ENCODE assay signal across 18 mouse cellular contexts in genomic region chr10:70945076-70945475, GRCm38 (mm10).
DNase-seq lines count a peak whose midpoint lies in the region; ATAC-seq and TF ChIP-seq lines count a peak whose summit lies in the region.
"Had no signal": no experiment of that assay in that cellular context is flagged by ENCODE, and none has a peak within 500 bp of the region (broad histone marks: within the 10 kb centered on the region; RNA-seq: fewer than 3 reads in every experiment).

No protein-coding gene starts in this region.

- peak; percentile 69 to 71 for DNase-seq in cerebellum, postnatal 14 days
- no peak for DNase-seq in forebrain, postnatal 0 days
- DNase-seq in left cerebral cortex, postnatal 4 days: peak; percentile 77
- DNase-seq in left cerebral cortex, adult 9 months (ENCODE audit: low spot score in 2 of 2): no peak
- DNase-seq in ovary, postnatal 10 days (ENCODE audit: low spot score): no peak
- DNase-seq: adrenal gland, adult 2 months; adrenal gland, postnatal 10 days; adrenal gland, postnatal 25 days; cerebellum, adult 11 months; cerebellum, adult 18-20 months; cerebellum, adult 8-10 months; cerebellum, adult 9-11 months had no signal

- 71% methylated on average over 12 of the region's 12 CpGs for WGBS in forebrain, postnatal 0 days
- 86% methylated on average over 12 of the region's 12 CpGs for WGBS in forebrain, embryonic 13.5 days

- intact Hi-C loops in left cerebral cortex, postnatal 4 days (cut with DNase I): loop anchor here (10.0 kb wide), 1 partner anchor 90 kb away; no protein-coding TSS in a partner anchor

- H3K9me3 ChIP-seq in forebrain, postnatal 0 days (ENCODE audit: low read length): no peaks in the 10 kb centered on the region
- H3K9me3 ChIP-seq in forebrain, embryonic 13.5 days (replicated peaks): no peaks in the 10 kb centered on the region
- H3K9me3 ChIP-seq: embryonic facial prominence, embryonic 10.5 days; embryonic facial prominence, embryonic 12.5 days; forebrain, embryonic 12.5 days had no signal

- no peaks in the 10 kb centered on the region for H3K36me3 ChIP-seq in forebrain, postnatal 0 days (ENCODE audit: insufficient read depth)
- no peaks in the 10 kb centered on the region for H3K36me3 ChIP-seq in forebrain, embryonic 13.5 days (ENCODE audit: poor library complexity, severe bottlenecking)
- H3K36me3 ChIP-seq: forebrain, embryonic 12.5 days had no signal

- no peak for ATAC-seq in cerebellum, adult (ENCODE audit: insufficient number of reproducible peaks, low FRiP score, low TSS enrichment)
- ATAC-seq in forebrain, postnatal 0 days: peak; percentile 35; the same call in 1 of the 2 replicates
- ATAC-seq in forebrain, embryonic 13.5 days: no peak
- ATAC-seq: forebrain, embryonic 16.5 days had no signal

- H3K4me2 ChIP-seq in forebrain, postnatal 0 days (ENCODE audit: low read depth): no peak overlapping the region
- H3K4me2 ChIP-seq in forebrain, embryonic 13.5 days: no peak overlapping the region
- H3K4me2 ChIP-seq: embryonic facial prominence, embryonic 12.5 days; forebrain, embryonic 12.5 days had no signal

- H3K4me1 ChIP-seq in forebrain, postnatal 0 days (ENCODE audit: insufficient read depth): peaks cover 14% of the 10 kb centered on the region
- H3K4me1 ChIP-seq in forebrain, embryonic 13.5 days: peaks cover 14% of the 10 kb centered on the region

- no peak overlapping the region for H3K9ac ChIP-seq in forebrain, postnatal 0 days
- no peak overlapping the region for H3K9ac ChIP-seq in forebrain, embryonic 13.5 days
- H3K9ac ChIP-seq: embryonic facial prominence, embryonic 12.5 days; forebrain, embryonic 12.5 days had no signal

- no peak overlapping the region for H3K27ac ChIP-seq in forebrain, postnatal 0 days (ENCODE audit: low read depth, low read length)
- H3K27ac ChIP-seq in forebrain, embryonic 13.5 days: no peak overlapping the region
- H3K27ac ChIP-seq: embryonic facial prominence, embryonic 10.5 days; embryonic facial prominence, embryonic 12.5 days; forebrain, embryonic 12.5 days had no signal

- H3K4me3 ChIP-seq in forebrain, postnatal 0 days (ENCODE audit: low read depth, low read length): no peak overlapping the region
- H3K4me3 ChIP-seq in forebrain, embryonic 13.5 days: no peak overlapping the region
- H3K4me3 ChIP-seq: embryonic facial prominence, embryonic 10.5 days; embryonic facial prominence, embryonic 12.5 days; forebrain, embryonic 12.5 days had no signal

- H3K27me3 ChIP-seq in forebrain, postnatal 0 days (ENCODE audit: insufficient read depth, low read length): no peaks in the 10 kb centered on the region
- no peaks in the 10 kb centered on the region for H3K27me3 ChIP-seq in forebrain, embryonic 13.5 days
- H3K27me3 ChIP-seq: embryonic facial prominence, embryonic 12.5 days; forebrain, embryonic 12.5 days had no signal

- TF ChIP-seq CTCF in forebrain, postnatal 0 days (IDR thresholded peaks at IDR 0.05; ENCODE audit: low read depth): no peak

Comparison
In these comparisons a context has a peak if more than half of its experiments do, and no peak if none do; other contexts are left out.
1. DNase-seq: peak in cerebellum, postnatal 14 days (2 of 2) and left cerebral cortex, postnatal 4 days (single experiment); none in forebrain, postnatal 0 days (single experiment), left cerebral cortex, adult 9 months (0 of 2) and ovary, postnatal 10 days (single experiment).